Mouse (Mus musculus) midbrain, embryonic 11.5 days (tissue): ENCODE measurements around the gene Slc4a2. TPM values are rescaled to one million over a fixed set of nuclear protein-coding genes. Genes with fewer than 3 reads are reported as not detected.

Experiments
- ATAC-seq: fragments of 200-750 bp; cut with Nextera tagmentation; 2 replicates; pipeline ENCODE4 v1.8.0; 2017; ENCODE audit warnings: moderate TSS enrichment, moderate library complexity; ENCODE audit not compliant: low FRiP score
- DNase-seq: peaks from one replicate; pipeline ENCODE4 v3.0.0; 2015; ENCODE audit warnings: low spot score; ENCODE audit errors: missing footprints
- H3K27ac ChIP-seq: fragments of 300-500 bp; sonication (generic); 2 replicates; pipeline ENCODE4 v1.5.1; 2014; ENCODE audit warnings: low read depth, low read length
- H3K27me3 ChIP-seq: fragments of 300-500 bp; sonication (generic); 2 replicates; pipeline ENCODE4 v1.6.1; 2014; ENCODE audit warnings: mild to moderate bottlenecking, low read length, moderate library complexity, mixed read lengths; ENCODE audit not compliant: control insufficient read depth, insufficient read depth
- H3K36me3 ChIP-seq: fragments of 300-500 bp; sonication (generic); 2 replicates; pipeline ENCODE4 v1.6.1; 2014; ENCODE audit warnings: mild to moderate bottlenecking, low read length, moderate library complexity, mixed read lengths; ENCODE audit not compliant: control insufficient read depth, insufficient read depth
- H3K4me1 ChIP-seq: fragments of 300-500 bp; sonication (generic); 2 replicates; pipeline ENCODE4 v1.6.1; 2014; ENCODE audit warnings: low read length; ENCODE audit not compliant: control insufficient read depth, insufficient read depth
- H3K4me2 ChIP-seq: fragments of 300-500 bp; sonication (generic); 2 replicates; pipeline ENCODE4 v1.6.1; 2014; ENCODE audit warnings: mild to moderate bottlenecking, moderate library complexity
- H3K4me3 ChIP-seq: fragments of 300-500 bp; sonication (generic); 2 replicates; pipeline ENCODE4 v1.5.1; 2014; ENCODE audit warnings: low read depth, low read length
- H3K9ac ChIP-seq: fragments of 300-500 bp; sonication (generic); 2 replicates; pipeline ENCODE4 v1.6.1; 2014; ENCODE audit warnings: low read length
- H3K9me3 ChIP-seq: fragments of 300-500 bp; sonication (generic); 2 replicates; pipeline ENCODE4 v1.6.1; 2016; ENCODE audit warnings: low read length; ENCODE audit not compliant: control insufficient read depth
- WGBS: fragments of 180-500 bp; shearing (Covaris S2); extraction: QIAGEN DNeasy Blood & Tissue Kit; methylation state at CpG from one replicate; pipeline ENCODE4 v1.1.7; 2014; 5-methylcytosine and 5-hydroxymethylcytosine counted together
- polyA plus RNA-seq: library from polyadenylated mRNA; unstranded; fragments of >200 nt; fragmentation: Nextera tagmentation; extraction: Ambion mirVana; gene quantifications from 2 replicates; pipeline ENCODE4 v1.2.1, GENCODE M21; 2014

Slc4a2 gene
- polyA plus RNA-seq, 1 experiment from 2014 or later = 21.5 TPM

GRCm38 (mm10) chr5:24401969-24402368 lies 21.7 kb upstream of the Slc4a2 start:
- no peaks in the 10 kb centered on the region for H3K9me3 ChIP-seq
- WGBS = 89% methylated on average over 9 of the region's 9 CpGs
- no peak for ATAC-seq
- H3K4me1 ChIP-seq = no peaks in the 10 kb centered on the region
- H3K4me2 ChIP-seq = no peak overlapping the region
- H3K27ac ChIP-seq = no peak overlapping the region
- H3K27me3 ChIP-seq = no peaks in the 10 kb centered on the region
- H3K36me3 ChIP-seq = peaks cover 4% of the 10 kb centered on the region; the same call in 1 of the 2 replicates
- DNase-seq = no peak
- H3K4me3 ChIP-seq = no peak overlapping the region
- H3K9ac ChIP-seq = no peak overlapping the region

- ATAC-seq = no peak
- peaks cover 4% of the 10 kb centered on the region; the same call in 1 of the 2 replicates for H3K36me3 ChIP-seq
- WGBS = 81% methylated on average over 6 of the region's 6 CpGs
Measured at GRCm38 (mm10) chr5:24404594-24405360, 18.9 kb upstream of the Slc4a2 start.

GRCm38 (mm10) chr5:24405389-24405876 lies 18.2 kb upstream of the Slc4a2 start:
- 72% methylated on average over 3 of the region's 3 CpGs for WGBS
- ATAC-seq = no peak
- no peaks in the 10 kb centered on the region for H3K4me1 ChIP-seq
- H3K27ac ChIP-seq = no peak overlapping the region
- peaks cover 4% of the 10 kb centered on the region; the same call in 1 of the 2 replicates for H3K36me3 ChIP-seq
- no peak for DNase-seq
- H3K27me3 ChIP-seq = no peaks in the 10 kb centered on the region
- H3K9me3 ChIP-seq = no peaks in the 10 kb centered on the region
- no peak overlapping the region for H3K4me3 ChIP-seq
- no peak overlapping the region for H3K4me2 ChIP-seq
- no peak overlapping the region for H3K9ac ChIP-seq

More at GRCm38 (mm10) chr5:24404594-24405360, 18.9 kb upstream of the Slc4a2 start:
- DNase-seq = no peak
- Histone ChIP-seq H3K4me3 (no peak overlapping the region), H3K4me1 (no peaks in the 10 kb centered on the region), H3K4me2 (no peak overlapping the region), H3K27me3 (no peaks in the 10 kb centered on the region), H3K9ac (no peak overlapping the region), H3K9me3 (no peaks in the 10 kb centered on the region), H3K27ac (no peak overlapping the region)

GRCm38 (mm10) chr5:24408651-24409050 lies 15.0 kb upstream of the Slc4a2 start:
- 96% methylated on average over 13 of the region's 13 CpGs for WGBS
- H3K4me3 ChIP-seq = no peak overlapping the region
- DNase-seq (no peak), ATAC-seq (no peak)
- H3K27me3 ChIP-seq = no peaks in the 10 kb centered on the region
- peaks cover 2% of the 10 kb centered on the region; the same call in 1 of the 2 replicates for H3K36me3 ChIP-seq
- H3K4me1 ChIP-seq = no peaks in the 10 kb centered on the region
- no peak overlapping the region for H3K27ac ChIP-seq
- no peaks in the 10 kb centered on the region for H3K9me3 ChIP-seq
- no peak overlapping the region for H3K4me2 ChIP-seq
- H3K9ac ChIP-seq = no peak overlapping the region

GRCm38 (mm10) chr5:24409466-24409865 lies 14.2 kb upstream of the Slc4a2 start:
- no peak overlapping the region for H3K4me2 ChIP-seq
- H3K9me3 ChIP-seq = no peaks in the 10 kb centered on the region
- H3K9ac ChIP-seq = no peak overlapping the region
- H3K27me3 ChIP-seq = no peaks in the 10 kb centered on the region
- no peak overlapping the region for H3K4me3 ChIP-seq
- H3K4me1 ChIP-seq = no peaks in the 10 kb centered on the region
- 75% methylated on average over 2 of the region's 2 CpGs for WGBS
- no peak overlapping the region for H3K27ac ChIP-seq
- DNase-seq (no peak), ATAC-seq (no peak; the same call in 1 of the 2 replicates)
- H3K36me3 ChIP-seq = peaks cover 2% of the 10 kb centered on the region; the same call in 1 of the 2 replicates

GRCm38 (mm10) chr5:24412063-24412462 lies 11.6 kb upstream of the Slc4a2 start:
- Histone ChIP-seq H3K9me3 (no peaks in the 10 kb centered on the region), H3K27ac (no peak overlapping the region), H3K4me2 (no peak overlapping the region), H3K4me1 (no peaks in the 10 kb centered on the region), H3K36me3 (no peaks in the 10 kb centered on the region), H3K4me3 (no peak overlapping the region), H3K27me3 (no peaks in the 10 kb centered on the region), H3K9ac (no peak overlapping the region)
- WGBS = 92% methylated on average over 2 of the region's 2 CpGs
- DNase-seq (no peak), ATAC-seq (no peak)

- 50% methylated on average over 11 of the region's 11 CpGs for WGBS
- no peak within 1 kb of the TSS for H3K9ac ChIP-seq
- no peak within 1 kb of the TSS for H3K27ac ChIP-seq
- no peak for ATAC-seq
- H3K4me2 ChIP-seq = no peak within 1 kb of the TSS
- no peak for DNase-seq
- no peaks in the 10 kb centered on the region for H3K4me1 ChIP-seq
- H3K27me3 ChIP-seq = no peaks in the 10 kb centered on the region
- no peaks in the 10 kb centered on the region for H3K9me3 ChIP-seq
- peaks cover 3% of the 10 kb centered on the region for H3K36me3 ChIP-seq
- no peak within 1 kb of the TSS for H3K4me3 ChIP-seq
Measured at GRCm38 (mm10) chr5:24413042-24413693, 10.5 kb upstream of the Slc4a2 start, which contains the start of gene Asic3. Asic3 (plus strand) TSS chr5:24413392.

- no peak for DNase-seq
- WGBS = 85% methylated on average over 13 of the region's 13 CpGs
- Histone ChIP-seq H3K4me2 (no peak overlapping the region), H3K9me3 (no peaks in the 10 kb centered on the region), H3K27me3 (no peaks in the 10 kb centered on the region), H3K36me3 (peaks cover 3% of the 10 kb centered on the region), H3K4me1 (no peaks in the 10 kb centered on the region), H3K9ac (no peak overlapping the region), H3K4me3 (no peak overlapping the region), H3K27ac (no peak overlapping the region)
- ATAC-seq = no peak
Measured at GRCm38 (mm10) chr5:24413938-24414337, 9.7 kb upstream of the Slc4a2 start.

- Histone ChIP-seq H3K9me3 (no peaks in the 10 kb centered on the region), H3K27ac (no peak overlapping the region), H3K27me3 (no peaks in the 10 kb centered on the region), H3K36me3 (peaks cover 7% of the 10 kb centered on the region), H3K4me2 (no peak overlapping the region), H3K9ac (no peak overlapping the region), H3K4me3 (no peak overlapping the region), H3K4me1 (no peaks in the 10 kb centered on the region)
- DNase-seq = peak; percentile 96
- WGBS = 5% methylated on average over 21 of the region's 21 CpGs
- peak; percentile 68 for ATAC-seq
Measured at GRCm38 (mm10) chr5:24416222-24416736, 7.4 kb upstream of the Slc4a2 start.
